Mouse (Mus musculus) forebrain, embryonic 16.5 days (tissue): ENCODE measurements around the gene Timm17b. TPM values are rescaled to one million over a fixed set of nuclear protein-coding genes. Genes with fewer than 3 reads are reported as not detected.

ENCODE experiments used
- ATAC-seq: fragments of 200-750 bp; cut with Nextera tagmentation; 2 replicates; pipeline ENCODE4 v1.8.0; 2017; ENCODE audit warnings: mild to moderate bottlenecking, moderate library complexity
- H3K27ac ChIP-seq: fragments of 300-500 bp; sonication (generic); 2 replicates; pipeline ENCODE4 v1.5.1; 2014; ENCODE audit warnings: low read length, control low read depth
- H3K27me3 ChIP-seq: fragments of 300-500 bp; sonication (generic); replicated peaks from 2 replicates; pipeline ENCODE4 v1.6.1; 2014; ENCODE audit warnings: low read length; ENCODE audit not compliant: control insufficient read depth, insufficient read depth
- H3K36me3 ChIP-seq: fragments of 300-500 bp; sonication (generic); 2 replicates; pipeline ENCODE4 v1.6.1; 2014; ENCODE audit not compliant: control insufficient read depth, insufficient read depth
- H3K4me1 ChIP-seq: fragments of 300-500 bp; sonication (generic); replicated peaks from 2 replicates; pipeline ENCODE4 v1.6.1; 2014; ENCODE audit warnings: low read length; ENCODE audit not compliant: control insufficient read depth, insufficient read depth
- H3K4me2 ChIP-seq: fragments of 300-500 bp; sonication (generic); 2 replicates; pipeline ENCODE4 v1.6.1; 2014; ENCODE audit warnings: mild to moderate bottlenecking, low read length, control low read depth
- H3K4me3 ChIP-seq: fragments of 300-500 bp; sonication (generic); replicated peaks from 2 replicates; pipeline ENCODE4 v1.5.1; 2014; ENCODE audit warnings: mild to moderate bottlenecking, low read length, control low read depth
- H3K9ac ChIP-seq: fragments of 300-500 bp; sonication (generic); replicated peaks from 2 replicates; pipeline ENCODE4 v1.6.1; 2014; ENCODE audit warnings: low read depth, low read length, control low read depth
- H3K9me3 ChIP-seq: fragments of 300-500 bp; sonication (generic); 2 replicates; pipeline ENCODE4 v1.6.1; 2016; ENCODE audit warnings: low read length; ENCODE audit not compliant: control insufficient read depth
- WGBS: fragments of 180-500 bp; shearing (Covaris S2); extraction: QIAGEN DNeasy Blood & Tissue Kit; methylation state at CpG from one replicate; pipeline ENCODE4 v1.1.7; 2014; 5-methylcytosine and 5-hydroxymethylcytosine counted together
- polyA plus RNA-seq: library from polyadenylated mRNA; unstranded; fragments of >200 nt; fragmentation: Nextera tagmentation; extraction: Ambion mirVana; gene quantifications from 2 replicates; pipeline ENCODE4 v1.2.1, GENCODE M21; 2015

Gene Timm17b
- polyA plus RNA-seq, result 134 and 155 TPM in 2 replicates

DNA sequence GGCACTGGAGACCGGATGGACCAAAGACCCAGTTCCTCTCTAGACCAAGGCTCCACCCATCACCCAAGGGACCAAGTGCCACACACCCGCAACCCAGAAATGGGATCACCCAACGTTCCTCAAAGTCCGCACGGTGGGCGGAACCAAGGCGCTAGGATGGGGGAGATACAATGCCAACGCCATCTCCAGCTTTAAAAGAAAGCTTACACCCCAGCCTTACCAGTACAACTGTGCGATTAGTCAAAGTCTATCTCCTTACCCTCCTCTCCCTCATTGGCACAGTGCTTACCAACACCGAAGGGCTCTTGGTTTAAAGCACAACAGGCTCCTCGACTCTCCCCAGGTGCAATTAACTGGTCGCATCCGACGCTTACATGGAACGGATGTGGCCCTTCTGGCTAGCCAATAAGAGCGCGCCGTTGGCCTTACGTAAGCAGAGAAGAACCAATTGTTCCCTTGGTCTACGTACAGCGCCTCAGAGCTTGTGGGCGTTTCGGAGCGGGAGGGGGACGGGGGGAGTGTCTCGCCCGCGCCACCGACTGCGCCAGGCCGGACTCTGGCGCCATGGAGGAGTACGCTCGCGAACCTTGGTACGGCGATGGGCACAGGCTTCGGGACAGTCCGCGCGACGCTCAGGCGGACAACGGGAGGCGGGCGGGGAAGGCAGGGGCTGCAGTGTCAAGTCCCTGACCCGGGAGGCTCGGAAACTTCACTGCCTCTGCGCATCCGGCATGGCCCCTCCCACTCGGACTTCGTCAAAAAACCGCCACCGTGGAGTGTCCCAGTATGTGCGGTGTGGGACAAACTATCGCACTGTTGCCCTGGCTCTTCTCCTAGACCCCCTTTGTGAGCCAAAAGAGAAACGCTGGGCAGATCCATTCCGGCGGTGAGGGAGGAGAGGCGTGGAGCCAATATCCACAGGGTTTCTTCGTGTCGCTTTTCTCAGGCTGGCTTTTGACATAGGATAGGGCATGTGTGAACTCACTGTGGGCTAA lies at the start of gene Timm17b, which contains the start of gene Pqbp1:
Gene Timm17b, plus strand, starts transcription at position 478 of the 995 bp plus-strand sequence.
Gene Pqbp1, minus strand, starts transcription at position 390 of the 995 bp plus-strand sequence.
- H3K4me1 ChIP-seq, result peaks cover 12% of the 10 kb centered on the region
- H3K9me3 ChIP-seq, result no peaks in the 10 kb centered on the region
- peak within 1 kb of the TSS; percentile 66 for H3K9ac ChIP-seq
- H3K27me3 ChIP-seq, result no peaks in the 10 kb centered on the region
- 20% methylated on average over 62 of the region's 62 CpGs for WGBS
- ATAC-seq, result peak; percentile 99
- H3K36me3 ChIP-seq, result peaks cover 8% of the 10 kb centered on the region; the same call in 1 of the 2 replicates
- peak within 1 kb of the TSS; percentile 80 for H3K27ac ChIP-seq
- H3K4me3 ChIP-seq, result peak within 1 kb of the TSS; percentile 59
- peak within 1 kb of the TSS; percentile 58 for H3K4me2 ChIP-seq

DNA sequence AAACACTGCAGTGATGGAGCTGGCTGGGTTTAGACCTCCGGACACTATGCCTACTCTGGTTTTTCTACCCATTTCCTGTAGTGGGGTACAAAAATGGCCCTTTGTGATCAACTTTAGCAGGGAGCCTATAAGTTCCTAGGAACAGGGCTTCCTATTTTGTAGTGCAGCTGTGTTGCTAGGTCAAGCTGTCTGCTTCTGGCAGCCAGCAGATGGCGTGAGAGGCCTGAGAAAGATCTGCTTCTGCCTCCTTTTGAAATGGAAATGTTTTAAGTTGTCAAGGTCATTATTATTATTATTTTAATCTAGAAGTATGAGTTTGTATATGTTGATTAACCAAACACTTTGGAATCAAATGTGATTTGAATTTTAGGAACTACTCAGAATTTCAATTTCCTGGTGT lies 44.6 kb upstream of the Timm17b start:
- no peak overlapping the region for H3K4me3 ChIP-seq
- 0 out of 2 replicates have a peak, but pooled peaks cover 2% of the 10 kb centered on the region for H3K36me3 ChIP-seq
- no peak overlapping the region for H3K4me2 ChIP-seq
- no peak for ATAC-seq
- no peaks in the 10 kb centered on the region for H3K4me1 ChIP-seq
- H3K27me3 ChIP-seq, result no peaks in the 10 kb centered on the region
- no peak overlapping the region for H3K9ac ChIP-seq
- 54% methylated on average over 2 of the region's 2 CpGs for WGBS
- H3K9me3 ChIP-seq, result no peaks in the 10 kb centered on the region
- no peak overlapping the region for H3K27ac ChIP-seq

DNA sequence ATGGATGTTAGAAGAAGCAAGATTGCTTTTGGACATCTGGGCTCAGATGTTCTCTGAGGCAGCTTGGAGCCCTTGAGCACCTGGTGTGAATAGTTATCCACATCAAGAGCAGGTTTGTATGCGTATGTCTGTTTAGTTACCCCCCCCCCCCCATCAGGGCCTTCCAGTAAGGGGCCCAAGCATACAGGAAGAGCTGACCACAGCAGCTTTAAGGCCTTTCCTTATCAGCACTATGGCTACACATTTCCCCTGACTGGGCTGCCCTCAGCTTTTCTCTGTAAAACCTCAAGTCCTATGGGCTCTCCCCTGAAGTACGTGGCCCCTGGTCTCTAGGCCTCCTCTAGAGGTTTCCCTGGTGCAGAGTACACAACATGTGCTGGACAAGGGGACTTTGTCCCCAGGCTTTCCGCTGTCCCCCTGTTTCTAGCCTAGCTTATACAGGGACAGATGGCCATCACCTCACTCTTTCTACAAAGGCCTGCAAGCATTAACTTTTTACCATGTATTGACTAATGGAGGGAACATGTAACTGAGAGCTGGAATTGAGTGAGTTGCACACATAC lies 39.9 kb upstream of the Timm17b start:
- no peak overlapping the region for H3K9ac ChIP-seq
- H3K36me3 ChIP-seq, result no peaks in the 10 kb centered on the region
- WGBS, result 86% methylated on average over 3 of the region's 3 CpGs
- H3K4me2 ChIP-seq, result no peak overlapping the region
- H3K4me3 ChIP-seq, result no peak overlapping the region
- H3K27ac ChIP-seq, result no peak overlapping the region
- H3K9me3 ChIP-seq, result no peaks in the 10 kb centered on the region
- no peak for ATAC-seq
- no peaks in the 10 kb centered on the region for H3K27me3 ChIP-seq
- H3K4me1 ChIP-seq, result no peaks in the 10 kb centered on the region

DNA sequence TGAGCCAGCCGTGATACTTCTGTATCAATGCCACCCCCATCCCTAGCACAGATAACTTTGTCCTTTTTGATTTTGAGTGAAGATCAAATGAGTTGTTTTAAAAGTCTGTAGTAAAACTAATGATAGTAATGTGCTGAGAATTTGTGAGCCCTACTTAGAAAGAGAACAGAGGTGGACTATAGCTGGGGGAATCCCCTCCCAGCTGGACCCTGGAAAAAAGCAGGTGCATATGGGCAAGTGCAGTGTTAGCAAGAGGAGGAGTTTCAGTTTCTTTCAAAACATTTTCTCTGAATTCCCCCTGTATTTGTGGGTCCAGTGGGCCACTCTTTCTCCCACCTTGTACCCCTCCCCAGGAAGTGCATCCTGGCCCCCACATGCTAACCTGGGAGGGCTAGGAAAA lies 36.0 kb upstream of the Timm17b start:
- no peaks in the 10 kb centered on the region for H3K36me3 ChIP-seq
- no peaks in the 10 kb centered on the region for H3K4me1 ChIP-seq
- no peaks in the 10 kb centered on the region for H3K9me3 ChIP-seq
- no peak overlapping the region for H3K27ac ChIP-seq
- H3K27me3 ChIP-seq, result no peaks in the 10 kb centered on the region
- no peak for ATAC-seq
- no peak overlapping the region for H3K4me2 ChIP-seq
- 93% methylated on average over 1 of the region's 1 CpGs for WGBS
- no peak overlapping the region for H3K4me3 ChIP-seq
- no peak overlapping the region for H3K9ac ChIP-seq

DNA sequence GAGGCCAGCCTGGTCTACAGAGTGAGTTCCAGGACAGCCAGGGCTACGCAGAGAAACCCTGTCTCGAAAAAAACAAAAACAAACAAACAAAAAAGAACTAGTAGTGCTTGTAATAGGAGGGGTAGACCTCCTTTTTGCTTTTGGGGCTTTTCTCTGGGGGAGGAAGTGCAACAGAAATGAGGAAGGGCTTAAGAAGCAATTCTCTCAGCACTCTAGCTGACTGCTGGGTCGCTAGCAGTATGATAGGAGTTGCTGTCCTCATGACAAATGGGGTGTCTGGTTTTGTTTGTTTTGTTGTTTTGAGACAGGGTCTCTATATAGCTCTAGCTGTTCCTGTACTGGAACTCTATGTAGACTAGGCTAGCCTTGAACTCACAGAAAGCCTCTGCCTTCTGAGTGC lies 34.6 kb upstream of the Timm17b start:
- Histone ChIP-seq H3K9me3 (no peaks in the 10 kb centered on the region), H3K27ac (no peak overlapping the region), H3K9ac (no peak overlapping the region), H3K4me3 (no peak overlapping the region), H3K4me2 (no peak overlapping the region), H3K36me3 (no peaks in the 10 kb centered on the region), H3K27me3 (no peaks in the 10 kb centered on the region), H3K4me1 (no peaks in the 10 kb centered on the region)
- 86% methylated on average over 3 of the region's 3 CpGs for WGBS
- no peak for ATAC-seq

DNA sequence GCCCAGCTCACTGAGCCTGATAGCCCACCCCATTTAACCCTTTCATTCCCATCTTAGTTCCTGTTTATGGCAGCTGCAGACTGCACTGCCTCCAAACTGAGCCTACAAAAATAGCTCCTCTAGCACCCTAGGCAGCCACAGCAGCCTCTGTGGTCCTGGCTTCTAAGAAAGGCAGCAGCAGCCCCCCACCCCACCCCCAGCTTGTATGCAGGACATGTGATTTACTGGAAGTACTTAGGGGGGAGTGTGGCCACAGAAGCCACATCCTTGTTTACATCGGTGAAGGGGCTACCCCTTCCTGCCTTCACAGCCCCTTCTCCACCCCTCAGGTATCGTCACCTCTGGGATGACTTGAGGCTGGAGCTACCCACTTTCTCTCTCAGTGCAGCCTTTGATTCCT lies 33.8 kb upstream of the Timm17b start:
- H3K4me2 ChIP-seq, result no peak overlapping the region
- H3K4me3 ChIP-seq, result no peak overlapping the region
- ATAC-seq, result no peak
- no peaks in the 10 kb centered on the region for H3K4me1 ChIP-seq
- H3K27ac ChIP-seq, result no peak overlapping the region
- H3K9ac ChIP-seq, result no peak overlapping the region
- no peaks in the 10 kb centered on the region for H3K36me3 ChIP-seq
- no peaks in the 10 kb centered on the region for H3K27me3 ChIP-seq
- no peaks in the 10 kb centered on the region for H3K9me3 ChIP-seq
- WGBS, result 97% methylated on average over 2 of the region's 2 CpGs

DNA sequence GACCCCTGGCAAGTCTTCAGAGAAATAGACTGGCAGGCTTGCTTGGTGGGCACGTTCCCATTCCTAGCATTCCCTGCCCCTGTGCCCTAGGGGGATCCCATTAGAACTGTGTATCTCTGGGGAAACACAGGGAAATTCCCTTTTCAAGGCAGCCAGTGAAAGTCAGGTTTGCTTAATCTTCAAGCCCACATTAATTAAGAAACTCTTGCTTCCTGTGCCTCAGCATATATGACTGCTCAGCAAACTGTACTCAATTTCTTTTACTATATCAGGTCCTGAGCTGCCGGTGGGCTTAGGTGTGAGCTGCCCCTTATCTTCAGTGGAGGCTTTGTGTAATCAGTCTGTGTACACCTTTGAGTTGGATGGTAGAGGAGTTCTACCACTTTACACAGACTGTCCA lies 33.4 kb upstream of the Timm17b start:
- 72% methylated on average over 2 of the region's 2 CpGs for WGBS
- no peaks in the 10 kb centered on the region for H3K9me3 ChIP-seq
- ATAC-seq, result no peak
- H3K27me3 ChIP-seq, result no peaks in the 10 kb centered on the region
- no peaks in the 10 kb centered on the region for H3K36me3 ChIP-seq
- H3K9ac ChIP-seq, result no peak overlapping the region
- H3K4me3 ChIP-seq, result no peak overlapping the region
- no peak overlapping the region for H3K27ac ChIP-seq
- no peak overlapping the region for H3K4me2 ChIP-seq
- H3K4me1 ChIP-seq, result no peaks in the 10 kb centered on the region

DNA sequence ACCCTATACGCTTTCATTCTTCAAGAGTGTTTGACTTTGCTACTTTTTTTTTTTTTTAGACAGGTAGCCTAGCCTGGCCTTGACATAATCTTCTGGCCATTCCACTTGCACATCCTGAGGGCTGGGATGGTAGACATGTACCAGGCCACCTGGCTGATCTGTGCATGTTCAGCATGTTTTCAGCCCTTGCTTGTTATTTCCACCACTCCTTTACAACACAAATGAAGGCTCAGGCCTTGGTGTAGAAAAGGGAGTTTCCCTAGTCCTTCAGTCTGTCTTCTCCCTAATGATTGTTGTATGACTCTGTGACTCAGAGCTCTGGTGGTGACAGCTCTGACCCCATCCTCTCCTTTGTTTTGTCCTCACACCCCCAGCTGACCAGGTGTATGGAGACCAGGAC lies 32.0 kb upstream of the Timm17b start:
- Histone ChIP-seq H3K4me1 (no peaks in the 10 kb centered on the region), H3K4me3 (no peak overlapping the region), H3K27ac (no peak overlapping the region), H3K36me3 (peaks cover 3% of the 10 kb centered on the region; the same call in 1 of the 2 replicates), H3K9me3 (no peaks in the 10 kb centered on the region), H3K27me3 (no peaks in the 10 kb centered on the region), H3K9ac (no peak overlapping the region), H3K4me2 (no peak overlapping the region)
- WGBS, result 100% methylated on average over 1 of the region's 1 CpGs
- ATAC-seq, result no peak

DNA sequence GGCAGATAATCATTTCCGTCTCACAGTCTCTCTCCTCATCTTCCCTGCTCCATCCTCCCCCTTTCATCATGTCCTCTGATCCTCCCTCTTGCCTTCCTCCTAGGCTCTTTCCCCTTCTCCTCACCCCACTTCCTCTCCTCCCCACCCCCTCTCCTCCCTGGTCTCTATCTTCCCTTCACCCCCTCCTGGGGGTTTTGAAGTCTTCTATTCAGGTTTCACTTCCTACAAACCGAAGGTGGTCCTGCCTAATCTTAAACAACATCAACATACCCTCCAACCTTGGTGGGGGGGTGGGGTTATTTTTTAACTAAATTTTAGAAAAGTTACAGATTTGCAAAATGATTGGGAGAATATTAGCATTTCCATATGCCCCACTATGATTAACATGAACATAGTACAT lies 30.7 kb upstream of the Timm17b start:
- no peak overlapping the region for H3K4me2 ChIP-seq
- H3K4me3 ChIP-seq, result no peak overlapping the region
- H3K27ac ChIP-seq, result no peak overlapping the region
- peaks cover 3% of the 10 kb centered on the region; the same call in 1 of the 2 replicates for H3K36me3 ChIP-seq
- no peak overlapping the region for H3K9ac ChIP-seq
- 52% methylated on average over 2 of the region's 2 CpGs for WGBS
- no peaks in the 10 kb centered on the region for H3K4me1 ChIP-seq
- H3K27me3 ChIP-seq, result no peaks in the 10 kb centered on the region
- ATAC-seq, result no peak
- no peaks in the 10 kb centered on the region for H3K9me3 ChIP-seq
